Mouse (Mus musculus): Measurements from ENCODE around the gene Kifc5b. TPM values are rescaled to one million over a fixed set of nuclear protein-coding genes. Genes with fewer than 3 reads are reported as not detected.

The Kifc5b gene
- total RNA-seq (2014; rRNA removed) (1.6 and 4.7 TPM in 2 replicates), polyA plus RNA-seq (2015; fragmentation: Nextera tagmentation; extraction: Ambion mirVana) (3.2 TPM in 2 replicates)

DNA sequence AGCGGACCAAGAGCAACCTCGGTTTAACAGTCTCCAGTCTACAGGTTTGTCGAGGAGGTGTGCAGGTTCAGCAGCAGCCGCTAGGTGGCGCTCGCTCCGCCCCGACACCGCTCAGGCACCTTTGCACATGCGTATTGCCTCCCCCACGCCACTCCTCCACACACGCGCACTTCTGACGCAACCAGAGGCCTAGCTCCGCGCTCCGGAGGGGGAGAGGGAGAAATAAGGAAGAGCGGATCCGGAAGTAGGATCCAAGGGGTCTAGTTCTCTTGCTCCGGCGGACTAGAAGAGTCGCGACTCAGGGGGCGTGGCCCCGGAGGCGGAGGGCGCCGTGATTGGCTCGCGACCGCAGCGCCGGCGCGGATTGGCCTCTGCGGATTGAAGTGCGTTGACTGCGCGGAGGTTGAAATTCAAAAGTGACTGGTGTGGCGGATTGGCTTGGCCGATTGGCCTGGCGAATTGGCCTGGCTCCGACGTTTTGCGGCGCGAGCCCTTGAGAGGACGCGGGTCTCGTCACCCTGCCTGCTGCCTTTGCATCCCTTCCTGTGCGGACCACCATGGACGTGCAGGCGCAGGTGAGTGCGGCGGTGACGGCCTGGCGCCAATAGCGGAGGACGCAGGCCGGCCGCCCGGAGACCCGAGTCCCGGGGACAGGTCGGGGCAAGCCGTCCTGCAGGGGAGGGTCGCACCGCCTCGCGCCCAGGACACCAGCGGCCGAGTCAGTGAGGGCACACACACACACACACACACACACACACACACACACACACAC, at the start of gene Kifc5b:
Gene Kifc5b (plus strand): TSS at position 381 of the 772 bp plus-strand sequence.
- Histone ChIP-seq H3K27ac (no peak within 1 kb of the TSS), H3K9ac (replicated peaks; ENCODE audit: low read length) (0 out of 2 replicates have a peak within 1 kb of the TSS, but pooled peaks have one; percentile 37), H3K4me3 (ENCODE audit: low read length) (peak within 1 kb of the TSS; percentile 57), H3K9me3 (ENCODE audit: low read length) (no peaks in the 10 kb centered on the region), H3K27me3 (ENCODE audit: insufficient read depth, low read length) (no peaks in the 10 kb centered on the region), H3K36me3 (ENCODE audit: insufficient read depth, low read length) (no peaks in the 10 kb centered on the region), H3K4me2 (ENCODE audit: low read depth, low read length) (peak within 1 kb of the TSS; percentile 66), H3K4me1 (ENCODE audit: insufficient read depth, low read length) (no peaks in the 10 kb centered on the region)
- ATAC-seq (peak; percentile 99), DNase-seq (ENCODE audit: low spot score) (peak; percentile 100)
- TF ChIP-seq CTCF (IDR thresholded peaks at IDR 0.05; ENCODE audit: low read depth), result peak; percentile 100
- WGBS, result under 1% methylated on average over 63 of the region's 72 CpGs

DNA sequence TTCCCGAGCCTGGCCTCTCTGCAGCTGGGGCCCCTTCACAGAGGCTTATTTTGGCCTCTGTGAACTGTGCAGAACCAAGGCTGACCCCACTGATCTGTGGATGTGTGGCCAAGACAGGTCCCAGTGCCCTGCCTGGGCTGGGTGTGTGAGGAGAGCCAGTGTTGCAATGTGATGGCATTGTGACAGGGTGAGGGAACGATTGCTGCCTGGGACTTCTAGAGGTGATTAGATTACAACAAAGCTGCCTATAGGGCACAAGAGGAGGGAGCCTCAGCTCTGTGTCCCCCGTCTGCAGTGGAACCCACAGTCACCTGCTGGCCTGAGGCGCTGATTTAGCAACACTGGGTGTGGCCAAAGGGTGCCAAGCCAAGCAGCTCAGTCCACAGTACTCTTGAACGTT, 48.1 kb upstream of the Kifc5b start:
- DNase-seq (ENCODE audit: low spot score) (no peak), ATAC-seq (no peak)
- Histone ChIP-seq H3K4me1 (ENCODE audit: insufficient read depth, low read length) (no peaks in the 10 kb centered on the region), H3K9ac (replicated peaks; ENCODE audit: low read length) (no peak overlapping the region), H3K27ac (no peak overlapping the region), H3K4me3 (ENCODE audit: low read length) (no peak overlapping the region), H3K4me2 (ENCODE audit: low read depth, low read length) (no peak overlapping the region), H3K36me3 (ENCODE audit: insufficient read depth, low read length) (no peaks in the 10 kb centered on the region), H3K9me3 (ENCODE audit: low read length) (no peaks in the 10 kb centered on the region), H3K27me3 (ENCODE audit: insufficient read depth, low read length) (no peaks in the 10 kb centered on the region)
- no peak for TF ChIP-seq CTCF (IDR thresholded peaks at IDR 0.05; ENCODE audit: low read depth)
- 34% methylated on average over 5 of the region's 5 CpGs for WGBS

DNA sequence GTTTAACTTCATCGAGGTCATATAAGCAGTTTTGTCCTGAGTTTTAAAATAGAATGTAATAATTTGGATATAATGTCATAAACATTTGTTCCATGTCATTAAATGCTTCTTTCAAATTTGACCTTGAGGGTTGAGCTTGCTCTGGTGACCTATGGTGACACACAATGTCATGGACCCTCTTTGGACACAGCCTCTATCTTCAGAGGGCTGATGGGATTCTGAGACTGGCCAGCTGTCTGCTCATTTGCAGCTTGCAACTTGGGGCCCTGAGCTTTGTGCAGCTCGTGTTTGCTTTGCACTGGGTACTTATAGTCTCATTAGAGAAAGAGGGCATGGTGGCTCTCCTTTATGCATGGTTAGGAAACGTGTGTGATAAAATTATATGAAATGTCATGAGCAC, 44.0 kb upstream of the Kifc5b start:
- H3K27ac ChIP-seq, result no peak overlapping the region
- no peak for DNase-seq (ENCODE audit: low spot score)
- no peaks in the 10 kb centered on the region for H3K4me1 ChIP-seq (ENCODE audit: insufficient read depth, low read length)
- no peaks in the 10 kb centered on the region for H3K36me3 ChIP-seq (ENCODE audit: insufficient read depth, low read length)
- no peak for ATAC-seq
- WGBS, result 75% methylated on average over 3 of the region's 3 CpGs
- no peak overlapping the region for H3K4me2 ChIP-seq (ENCODE audit: low read depth, low read length)
- no peak for TF ChIP-seq CTCF (IDR thresholded peaks at IDR 0.05; ENCODE audit: low read depth)
- H3K27me3 ChIP-seq (ENCODE audit: insufficient read depth, low read length), result no peaks in the 10 kb centered on the region
- no peak overlapping the region for H3K4me3 ChIP-seq (ENCODE audit: low read length)
- no peaks in the 10 kb centered on the region for H3K9me3 ChIP-seq (ENCODE audit: low read length)
- no peak overlapping the region for H3K9ac ChIP-seq (replicated peaks; ENCODE audit: low read length)

DNA sequence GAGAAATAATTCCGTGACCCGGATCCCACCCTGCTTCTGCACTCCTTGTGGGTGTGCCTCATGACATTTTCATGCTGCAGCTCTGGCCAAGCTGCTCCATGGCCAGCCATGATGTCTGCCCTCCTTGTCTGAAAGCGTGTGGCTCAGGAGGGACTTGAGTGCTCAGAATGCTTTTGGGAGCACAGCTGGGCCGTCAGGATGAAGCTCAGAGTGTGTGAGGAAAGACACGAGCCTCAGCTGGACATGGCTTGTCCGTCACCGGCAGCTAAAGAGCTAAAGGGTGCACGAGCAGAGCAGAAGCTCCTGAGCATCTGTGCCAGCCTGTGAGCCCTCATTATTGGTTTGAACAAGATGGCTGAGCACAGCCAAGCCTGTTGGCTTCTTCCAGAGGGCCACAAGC, 43.4 kb upstream of the Kifc5b start:
- Histone ChIP-seq H3K4me2 (ENCODE audit: low read depth, low read length) (no peak overlapping the region), H3K9me3 (ENCODE audit: low read length) (no peaks in the 10 kb centered on the region), H3K27ac (no peak overlapping the region), H3K4me1 (ENCODE audit: insufficient read depth, low read length) (no peaks in the 10 kb centered on the region), H3K36me3 (ENCODE audit: insufficient read depth, low read length) (no peaks in the 10 kb centered on the region), H3K27me3 (ENCODE audit: insufficient read depth, low read length) (no peaks in the 10 kb centered on the region), H3K4me3 (ENCODE audit: low read length) (no peak overlapping the region), H3K9ac (replicated peaks; ENCODE audit: low read length) (no peak overlapping the region)
- WGBS, result 76% methylated on average over 8 of the region's 8 CpGs
- DNase-seq (ENCODE audit: low spot score) (no peak), ATAC-seq (no peak)
- TF ChIP-seq CTCF (IDR thresholded peaks at IDR 0.05; ENCODE audit: low read depth), result no peak

GRCm38 (mm10) chr17:26874542-26874941, 42.3 kb upstream of the Kifc5b start:
- Histone ChIP-seq H3K9me3 (ENCODE audit: low read length) (no peaks in the 10 kb centered on the region), H3K4me3 (ENCODE audit: low read length) (no peak overlapping the region), H3K4me1 (ENCODE audit: insufficient read depth, low read length) (no peaks in the 10 kb centered on the region), H3K9ac (replicated peaks; ENCODE audit: low read length) (no peak overlapping the region), H3K27ac (no peak overlapping the region), H3K36me3 (ENCODE audit: insufficient read depth, low read length) (no peaks in the 10 kb centered on the region), H3K4me2 (ENCODE audit: low read depth, low read length) (no peak overlapping the region), H3K27me3 (ENCODE audit: insufficient read depth, low read length) (no peaks in the 10 kb centered on the region)
- DNase-seq (ENCODE audit: low spot score) (peak; percentile 3), ATAC-seq (no peak)
- TF ChIP-seq CTCF (IDR thresholded peaks at IDR 0.05; ENCODE audit: low read depth), result no peak
- WGBS, result 53% methylated on average over 11 of the region's 11 CpGs

DNA sequence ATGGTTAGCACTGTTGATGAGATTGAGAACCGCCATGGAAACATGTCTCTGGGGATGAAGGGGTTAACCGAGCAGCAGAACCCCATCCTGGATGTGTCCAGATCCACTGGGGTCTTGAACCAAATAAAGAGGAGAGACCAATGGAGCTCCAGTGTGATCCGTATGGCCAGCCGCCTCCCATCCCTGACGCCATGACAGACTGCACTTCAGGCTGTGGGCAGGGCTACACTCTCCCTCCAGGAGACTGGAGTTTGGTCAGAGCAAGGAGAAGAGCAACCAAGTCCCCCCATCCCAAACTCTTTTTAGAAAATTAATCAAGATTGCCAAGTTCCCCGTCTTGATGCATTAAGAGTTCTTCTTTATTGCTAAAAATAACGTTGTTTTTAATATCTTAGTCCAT, 39.0 kb upstream of the Kifc5b start:
- TF ChIP-seq CTCF (IDR thresholded peaks at IDR 0.05; ENCODE audit: low read depth), result no peak
- H3K27ac ChIP-seq, result no peak overlapping the region
- DNase-seq (ENCODE audit: low spot score) (no peak), ATAC-seq (no peak)
- H3K4me1 ChIP-seq (ENCODE audit: insufficient read depth, low read length), result no peaks in the 10 kb centered on the region
- no peak overlapping the region for H3K4me2 ChIP-seq (ENCODE audit: low read depth, low read length)
- WGBS, result 84% methylated on average over 7 of the region's 7 CpGs
- no peaks in the 10 kb centered on the region for H3K36me3 ChIP-seq (ENCODE audit: insufficient read depth, low read length)
- no peak overlapping the region for H3K4me3 ChIP-seq (ENCODE audit: low read length)
- no peaks in the 10 kb centered on the region for H3K9me3 ChIP-seq (ENCODE audit: low read length)
- no peaks in the 10 kb centered on the region for H3K27me3 ChIP-seq (ENCODE audit: insufficient read depth, low read length)
- H3K9ac ChIP-seq (replicated peaks; ENCODE audit: low read length), result no peak overlapping the region

DNA sequence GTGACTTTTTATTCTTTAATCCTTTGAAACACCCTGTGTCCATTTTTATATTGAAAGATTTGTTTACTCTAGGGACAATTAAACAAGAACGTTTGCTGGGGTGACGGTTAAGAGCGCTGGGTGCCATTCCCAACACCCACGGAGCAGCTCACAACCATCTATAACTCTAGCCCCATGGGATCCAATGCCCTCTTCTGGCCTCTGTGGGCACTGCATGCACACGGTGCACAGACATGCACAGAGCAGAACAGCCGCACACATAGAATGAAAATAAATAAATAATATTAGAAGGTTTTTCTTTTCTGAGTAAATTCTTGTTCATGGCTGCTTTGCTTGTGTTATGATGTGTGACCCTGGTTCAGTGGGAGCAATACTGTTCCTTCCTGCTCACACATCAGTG, 37.7 kb upstream of the Kifc5b start:
- Histone ChIP-seq H3K9ac (replicated peaks; ENCODE audit: low read length) (no peak overlapping the region), H3K9me3 (ENCODE audit: low read length) (no peaks in the 10 kb centered on the region), H3K4me2 (ENCODE audit: low read depth, low read length) (no peak overlapping the region), H3K27ac (no peak overlapping the region), H3K4me3 (ENCODE audit: low read length) (no peak overlapping the region), H3K36me3 (ENCODE audit: insufficient read depth, low read length) (no peaks in the 10 kb centered on the region), H3K4me1 (ENCODE audit: insufficient read depth, low read length) (no peaks in the 10 kb centered on the region), H3K27me3 (ENCODE audit: insufficient read depth, low read length) (no peaks in the 10 kb centered on the region)
- ATAC-seq (no peak), DNase-seq (ENCODE audit: low spot score) (no peak)
- 89% methylated on average over 6 of the region's 6 CpGs for WGBS
- no peak for TF ChIP-seq CTCF (IDR thresholded peaks at IDR 0.05; ENCODE audit: low read depth)
